Mouse (Mus musculus) urinary bladder, postnatal 36 days (tissue): ENCODE data around the gene Sirt4.

ENCODE experiments used
- DNase-seq, 2 experiments: peaks; one replicate each; pipeline ENCODE4 v3.0.0; 2022; ENCODE audit warnings: low spot score in 2 of 2, mixed read lengths in 1 of 2

Sirt4 gene

GRCm38 (mm10) chr5:115491771-115492322 is 7.3 kb upstream of the Sirt4 start:
- DNase-seq = peak; percentile 62 to 73

GRCm38 (mm10) chr5:115491076-115491475 is 6.6 kb upstream of the Sirt4 start:
- DNase-seq = no peak

- DNase-seq = no peak
These were observed 6.1 kb upstream of the Sirt4 start for GRCm38 (mm10) chr5:115490638-115491000.

GRCm38 (mm10) chr5:115489699-115490637 is 5.4 kb upstream of the Sirt4 start:
- peak; percentile 84 to 87 for DNase-seq

GRCm38 (mm10) chr5:115488841-115489698 is 4.5 kb upstream of the Sirt4 start:
- peak; percentile 77 to 78 for DNase-seq

- no peak for DNase-seq
These were observed 3.5 kb upstream of the Sirt4 start for GRCm38 (mm10) chr5:115487942-115488580.

- DNase-seq = no peak
These were observed 2.8 kb upstream of the Sirt4 start for GRCm38 (mm10) chr5:115487353-115487752.

- no peak for DNase-seq
These were observed 2.2 kb upstream of the Sirt4 start for GRCm38 (mm10) chr5:115486726-115487125.

- no peak for DNase-seq
These were observed 1.1 kb upstream of the Sirt4 start for GRCm38 (mm10) chr5:115485489-115486205.

GRCm38 (mm10) chr5:115484996-115485395 is 471 bp upstream of the Sirt4 start:
- DNase-seq = no peak

- no peak for DNase-seq
These were observed 1.1 kb downstream of the Sirt4 start for GRCm38 (mm10) chr5:115483385-115483784.

GRCm38 (mm10) chr5:115482390-115483265 is 1.9 kb downstream of the Sirt4 start:
- no peak for DNase-seq

- DNase-seq = peak in 1 of 2 experiments; percentile 33
These were observed 4.4 kb downstream of the Sirt4 start for GRCm38 (mm10) chr5:115480101-115480500.

GRCm38 (mm10) chr5:115479561-115479960 is 5.0 kb downstream of the Sirt4 start:
- DNase-seq = no peak

- no peak for DNase-seq
These were observed 8.3 kb downstream of the Sirt4 start for GRCm38 (mm10) chr5:115476107-115476727.

GRCm38 (mm10) chr5:115475337-115476106 is 9.0 kb downstream of the Sirt4 start:
- no peak for DNase-seq

- DNase-seq = no peak
These were observed 10.2 kb downstream of the Sirt4 start for GRCm38 (mm10) chr5:115474174-115474828.

GRCm38 (mm10) chr5:115473191-115473590 is 11.3 kb downstream of the Sirt4 start:
- DNase-seq = no peak
